Mouse (Mus musculus) liver, embryonic 14.5 days (tissue): Measurements from ENCODE around the gene Gm11084.
A peak's percentile ranks its signal among the peaks of the same experiment; 100 is the strongest.

Experiments
- CTCF ChIP-seq: IDR thresholded peaks from 2 replicates; pipeline ENCODE4 v1.5.1; 2016; ENCODE audit warnings: antibody characterized with exemption, low read depth, control low read depth
- EP300 ChIP-seq: IDR thresholded peaks from 2 replicates; pipeline ENCODE4 v1.6.1; 2016; ENCODE audit warnings: antibody characterized with exemption, low read depth

DNA sequence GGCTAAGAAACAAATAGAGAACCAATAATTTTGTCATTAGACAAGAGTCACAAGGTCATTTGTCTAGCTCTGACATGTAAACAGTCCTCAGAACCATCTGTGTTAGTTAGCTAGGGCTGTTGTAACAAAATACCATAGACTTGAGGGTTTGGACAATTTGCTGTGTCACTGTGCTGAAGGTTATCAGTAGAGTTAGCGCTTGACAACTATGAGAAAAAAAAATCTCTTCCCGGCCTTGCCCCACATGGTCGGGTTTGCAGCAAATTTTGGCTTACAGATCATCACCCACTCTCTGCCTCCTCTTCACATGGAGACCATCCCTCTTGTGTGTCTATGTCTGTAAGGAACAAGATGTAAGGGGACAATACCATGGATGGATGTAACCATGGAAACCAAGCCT lies 41.5 kb upstream of the Gm11084 start:
- TF ChIP-seq CTCF (no peak), EP300 (peak; percentile 53)
